Mouse (Mus musculus) E14TG2a.4 (cell line): ENCODE data around the gene Col17a1.

Experiments used
- CTCF ChIP-seq: conservative IDR thresholded peaks from 2 replicates; pipeline ENCODE4 v1.5.1; 2014; ENCODE audit warnings: low read length
- NANOG ChIP-seq: IDR thresholded peaks from 2 replicates; pipeline ENCODE4 v1.6.1; 2014; ENCODE audit warnings: borderline replicate concordance, low read length, mixed read lengths
- POU5F1 ChIP-seq: IDR thresholded peaks from 2 replicates; pipeline ENCODE4 v1.6.1; 2014; ENCODE audit warnings: low read length, borderline replicate concordance

DNA sequence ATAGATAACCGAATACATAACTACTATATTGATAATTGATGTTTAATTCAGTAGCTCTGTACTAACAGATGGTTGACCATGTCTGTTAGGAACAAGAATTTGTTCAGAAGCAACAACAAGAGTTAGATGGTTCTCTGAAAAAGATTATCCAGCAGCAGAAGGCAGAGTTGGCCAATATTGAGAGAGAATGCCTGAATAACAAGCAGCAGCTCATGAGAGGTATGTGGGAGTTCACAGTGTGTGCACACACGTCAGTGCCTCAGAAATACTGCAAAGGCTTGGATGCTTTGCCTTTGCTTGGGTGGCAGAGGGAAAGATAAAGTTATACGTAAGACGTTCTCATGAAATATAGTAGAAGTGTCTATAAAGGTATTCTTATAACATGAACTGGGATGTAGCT, 56.5 kb downstream of the Col17a1 start:
- no peak for TF ChIP-seq CTCF
- TF ChIP-seq NANOG = no peak
- TF ChIP-seq POU5F1 = no peak
